Mouse (Mus musculus) ES-E14 (cell line): ENCODE measurements at regions not wholly inside any gene's neighbourhood (a gene's known extent, or its start where the extent isn't known, plus 50 kb on each side); places are given as distances from the start of the nearest gene placed in this dataset.

Source experiments
- DNase-seq: peaks from one replicate; pipeline ENCODE4 v3.0.0-alpha.2; 2013; ENCODE audit warnings: low read depth, low spot score
- H3K27ac ChIP-seq: 2 replicates; pipeline ENCODE4 v1.5.1; 2012; ENCODE audit warnings: low read depth, mild to moderate bottlenecking, low read length, moderate library complexity, mixed read lengths; ENCODE audit not compliant: poor library complexity, insufficient read depth, severe bottlenecking
- H3K36me3 ChIP-seq: 2 replicates; pipeline ENCODE4 v1.6.1; 2012; ENCODE audit warnings: mild to moderate bottlenecking, low read length, moderate library complexity, mixed read lengths; ENCODE audit not compliant: control insufficient read depth, poor library complexity, insufficient read depth, severe bottlenecking
- H3K4me1 ChIP-seq, 2 experiments: fragments of 150-350 bp in 1 of 2; sonication (generic) in 1 of 2; 2 replicates each; pipeline ENCODE4 v1.6.1; 2012; ENCODE audit warnings: low read length in 2 of 2, mild to moderate bottlenecking in 1 of 2, mixed read lengths in 1 of 2; ENCODE audit not compliant: control insufficient read depth in 2 of 2, insufficient read depth in 2 of 2, poor library complexity in 1 of 2
- H3K4me3 ChIP-seq, 2 experiments: fragments of 150-350 bp in 1 of 2; sonication (generic) in 1 of 2; 2 replicates each; pipeline ENCODE4 v1.5.1; 2012; ENCODE audit warnings: low read length in 2 of 2, low read depth in 1 of 2, mild to moderate bottlenecking in 1 of 2, mixed read lengths in 1 of 2; ENCODE audit not compliant: insufficient read depth in 1 of 2, poor library complexity in 1 of 2, severe bottlenecking in 1 of 2
- H3K9ac ChIP-seq: 2 replicates; pipeline ENCODE4 v1.6.1; 2012; ENCODE audit warnings: low read depth, mild to moderate bottlenecking, low read length, mixed read lengths; ENCODE audit not compliant: poor library complexity, insufficient read depth, severe bottlenecking
- H3K9me3 ChIP-seq: fragments of 150-350 bp; sonication (generic); 2 replicates; pipeline ENCODE4 v1.6.1; 2012; ENCODE audit warnings: low read depth, mild to moderate bottlenecking, low read length; ENCODE audit not compliant: control insufficient read depth, insufficient read depth
- CHD2 ChIP-seq: IDR thresholded peaks from 2 replicates; pipeline ENCODE4 v1.6.1; 2014; ENCODE audit warnings: mild to moderate bottlenecking, low read depth, low read length, inconsistent platforms
- HCFC1 ChIP-seq: IDR thresholded peaks from 2 replicates; pipeline ENCODE4 v1.6.1; 2012; ENCODE audit warnings: low read length, inconsistent platforms, borderline replicate concordance; ENCODE audit not compliant: insufficient read depth
- MAFK ChIP-seq: IDR thresholded peaks from 2 replicates; pipeline ENCODE4 v1.6.1; 2014; ENCODE audit warnings: mild to moderate bottlenecking, low read depth, low read length, inconsistent platforms; ENCODE audit not compliant: insufficient read depth
- ZC3H11A ChIP-seq: IDR thresholded peaks from 2 replicates; pipeline ENCODE4 v1.6.1; 2012; ENCODE audit warnings: low read depth, mild to moderate bottlenecking, inconsistent platforms, low read length, borderline replicate concordance
- ZNF384 ChIP-seq: IDR thresholded peaks from 2 replicates; pipeline ENCODE4 v1.6.1; 2012; ENCODE audit warnings: low read depth, low read length, inconsistent platforms
- in situ Hi-C, 2 experiments: fragments of 600-800 bp; cut with MboI; formaldehyde crosslinking; loops; one replicate each; pipeline ENCODE4 v1.15.1; 2025; ENCODE audit warnings: low sequenced_read_pairs in 2 of 2, inconsistent platforms in 1 of 2; ENCODE audit not compliant: unreplicated experiment in 2 of 2

DNA sequence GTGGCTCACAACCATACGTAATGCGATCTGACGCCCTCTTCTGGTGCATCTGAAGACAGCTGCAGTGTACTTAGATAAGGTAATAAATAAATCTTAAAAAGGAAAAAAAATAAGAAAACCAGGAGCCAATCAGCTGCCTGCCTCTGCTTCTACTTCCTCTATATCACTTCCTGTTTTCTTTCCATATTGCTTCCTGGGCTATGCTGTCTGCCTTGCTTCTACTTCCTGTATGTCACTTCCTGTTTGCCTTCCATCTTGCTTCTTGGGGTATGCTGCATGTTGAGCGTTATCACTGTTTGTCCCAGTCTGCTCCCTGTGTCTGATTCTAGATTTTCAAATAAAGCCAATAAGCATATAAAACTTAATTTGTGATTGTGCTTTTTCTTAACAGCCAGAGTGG is 85.3 kb upstream of the Slc28a3 start:
- in situ Hi-C loops = no loop called here
- Histone ChIP-seq H3K4me3 (no peak overlapping the region), H3K27ac (no peak overlapping the region), H3K36me3 (no peaks in the 10 kb centered on the region), H3K9me3 (no peaks in the 10 kb centered on the region), H3K9ac (no peak overlapping the region), H3K4me1 (no peaks in the 10 kb centered on the region)
- DNase-seq = no peak
- TF ChIP-seq ZNF384 (no peak), CHD2 (no peak), HCFC1 (no peak), MAFK (no peak), ZC3H11A (no peak)

GRCm38 (mm10) chr13:58700021-58700420 is 89.3 kb upstream of the Slc28a3 start:
- TF ChIP-seq CHD2 (no peak), HCFC1 (no peak), MAFK (no peak), ZC3H11A (no peak), ZNF384 (no peak)
- no peak for DNase-seq
- H3K9me3 ChIP-seq = no peaks in the 10 kb centered on the region
- no peak overlapping the region for H3K9ac ChIP-seq
- in situ Hi-C loops = no loop called here
- H3K4me1 ChIP-seq = no peaks in the 10 kb centered on the region
- no peaks in the 10 kb centered on the region for H3K36me3 ChIP-seq
- H3K27ac ChIP-seq = no peak overlapping the region
- no peak overlapping the region for H3K4me3 ChIP-seq

GRCm38 (mm10) chr13:58704141-58704540 is 93.5 kb upstream of the Slc28a3 start:
- Histone ChIP-seq H3K36me3 (no peaks in the 10 kb centered on the region), H3K9ac (no peak overlapping the region), H3K9me3 (no peaks in the 10 kb centered on the region), H3K27ac (no peak overlapping the region), H3K4me1 (no peaks in the 10 kb centered on the region), H3K4me3 (no peak overlapping the region)
- in situ Hi-C loops = no loop called here
- TF ChIP-seq MAFK (no peak), ZC3H11A (no peak), HCFC1 (no peak), CHD2 (no peak), ZNF384 (no peak)
- no peak for DNase-seq

- DNase-seq = no peak
- Histone ChIP-seq H3K9me3 (no peaks in the 10 kb centered on the region), H3K27ac (no peak overlapping the region), H3K4me1 (no peaks in the 10 kb centered on the region), H3K9ac (no peak overlapping the region), H3K36me3 (no peaks in the 10 kb centered on the region), H3K4me3 (no peak overlapping the region)
- no peak for TF ChIP-seq MAFK
- TF ChIP-seq HCFC1 = no peak
- no peak for TF ChIP-seq ZC3H11A
- TF ChIP-seq ZNF384 = no peak
- in situ Hi-C loops = no loop called here
These were observed 89.8 kb upstream of the Ntrk2 start for GRCm38 (mm10) chr13:58716584-58716983.

- Histone ChIP-seq H3K9ac (no peak overlapping the region), H3K4me1 (no peaks in the 10 kb centered on the region), H3K27ac (no peak overlapping the region), H3K4me3 (no peak overlapping the region), H3K9me3 (no peaks in the 10 kb centered on the region), H3K36me3 (no peaks in the 10 kb centered on the region)
- DNase-seq = no peak
- in situ Hi-C loops = no loop called here
- TF ChIP-seq CHD2 (no peak), ZC3H11A (no peak)
These were observed 75.8 kb upstream of the Ntrk2 start for GRCm38 (mm10) chr13:58730500-58731105.
